Mouse (Mus musculus) layer of hippocampus, adult 9-11 months (tissue): Measurements from ENCODE around the gene Wfs1.
"Not testable (repeated sequence)": the region's sequence is repeated elsewhere in the genome, so short reads cannot be mapped to it uniquely, and the experiment has no call there.

Experiments
- DNase-seq: peaks from one replicate; pipeline ENCODE4 v3.0.0; 2022

Wfs1 gene

GRCm38 (mm10) chr5:36988781-36989624, at the start of gene Wfs1:
TSS of gene Wfs1 (minus strand) at chr5:36989205.
- DNase-seq = peak; percentile 98

- DNase-seq = no peak
These were observed 47.9 kb upstream of the Wfs1 start for GRCm38 (mm10) chr5:37036884-37037283.

GRCm38 (mm10) chr5:37035896-37036295, 46.9 kb upstream of the Wfs1 start:
- no peak for DNase-seq

- DNase-seq = peak; percentile 80
These were observed 46.2 kb upstream of the Wfs1 start for GRCm38 (mm10) chr5:37035192-37035591.

- DNase-seq = no peak
These were observed 41.7 kb upstream of the Wfs1 start for GRCm38 (mm10) chr5:37030753-37031152.

- no peak for DNase-seq
These were observed 40.4 kb upstream of the Wfs1 start for GRCm38 (mm10) chr5:37029326-37029905.

GRCm38 (mm10) chr5:37028486-37029311, 39.7 kb upstream of the Wfs1 start:
- DNase-seq = peak; percentile 52

GRCm38 (mm10) chr5:37028104-37028485, 39.1 kb upstream of the Wfs1 start:
- DNase-seq = peak; percentile 82

- DNase-seq = no peak
These were observed 38.7 kb upstream of the Wfs1 start for GRCm38 (mm10) chr5:37027701-37028100.

GRCm38 (mm10) chr5:37017222-37017621, 28.2 kb upstream of the Wfs1 start:
- no peak for DNase-seq

- DNase-seq = peak; percentile 47
These were observed 26.8 kb upstream of the Wfs1 start for GRCm38 (mm10) chr5:37015612-37016310.

GRCm38 (mm10) chr5:37010666-37011317, 21.8 kb upstream of the Wfs1 start:
- peak; percentile 76 for DNase-seq

- DNase-seq = not testable (repeated sequence)
These were observed 20.8 kb upstream of the Wfs1 start for GRCm38 (mm10) chr5:37009761-37010160.

- DNase-seq = peak; percentile 52
These were observed 13.0 kb upstream of the Wfs1 start for GRCm38 (mm10) chr5:37002001-37002400.

GRCm38 (mm10) chr5:37001002-37001401, 12.0 kb upstream of the Wfs1 start:
- DNase-seq = no peak

- DNase-seq = peak; percentile 41
These were observed 9.0 kb upstream of the Wfs1 start for GRCm38 (mm10) chr5:36997996-36998395.

GRCm38 (mm10) chr5:36996410-36996809, 7.4 kb upstream of the Wfs1 start:
- no peak for DNase-seq

GRCm38 (mm10) chr5:36990631-36991350, 1.8 kb upstream of the Wfs1 start:
- DNase-seq = no peak

- DNase-seq = no peak
These were observed 1.2 kb upstream of the Wfs1 start for GRCm38 (mm10) chr5:36990196-36990595.

- no peak for DNase-seq
These were observed 596 bp upstream of the Wfs1 start for GRCm38 (mm10) chr5:36989625-36989977.

- no peak for DNase-seq
These were observed 753 bp downstream of the Wfs1 start for GRCm38 (mm10) chr5:36988124-36988780.
